8 mouse cellular contexts compared by ENCODE assay signal in the genomic region with DNA sequence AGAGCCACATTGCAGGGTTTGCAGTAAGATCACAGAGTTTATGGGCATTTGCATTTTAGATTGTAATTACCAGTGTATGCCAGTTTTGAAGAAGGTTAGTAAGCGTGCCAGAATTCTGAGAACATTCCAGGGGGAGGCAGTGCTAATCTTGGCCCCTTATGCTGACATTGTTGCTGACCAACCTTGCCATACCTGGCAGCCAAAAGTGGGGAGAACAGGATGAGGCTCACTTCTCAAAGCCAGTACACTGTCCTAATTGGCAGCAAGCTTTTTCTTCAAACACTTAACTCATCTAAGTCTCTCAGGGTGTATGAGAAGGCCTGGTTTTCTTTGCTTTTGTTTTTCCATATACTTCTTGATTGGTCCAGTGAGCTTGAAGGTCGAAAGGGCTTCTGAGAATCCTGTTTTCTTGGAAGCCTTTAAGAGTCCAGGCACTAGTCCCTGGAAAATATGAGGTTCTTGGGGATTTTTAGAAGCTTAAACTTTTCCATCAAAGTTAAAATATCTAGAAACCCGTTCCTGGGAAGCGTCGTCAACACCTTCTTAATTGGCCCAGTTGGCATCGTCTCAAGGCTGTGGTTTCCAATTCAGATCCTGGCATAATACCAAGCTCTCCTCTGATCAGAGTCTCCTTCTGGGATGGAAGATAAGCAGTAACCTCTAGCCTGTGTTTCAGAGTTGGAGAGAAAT.
A peak's percentile ranks its signal among the peaks of the same experiment; 100 is the strongest.
DNase-seq lines count a peak whose midpoint lies in the region; ATAC-seq lines count a peak whose summit lies in the region.

No protein-coding gene starts in this region.

- no peak overlapping the region for H3K4me3 ChIP-seq in kidney, embryonic 16.5 days (ENCODE audit: low read length)
- H3K4me3 ChIP-seq in embryonic facial prominence, embryonic 15.5 days (replicated peaks) = no peak overlapping the region
- no peak overlapping the region for H3K4me3 ChIP-seq in midbrain, embryonic 11.5 days (ENCODE audit: low read depth, low read length)

- no peaks in the 10 kb centered on the region for H3K36me3 ChIP-seq in kidney, embryonic 16.5 days (ENCODE audit: insufficient read depth, low read length)
- no peaks in the 10 kb centered on the region for H3K36me3 ChIP-seq in embryonic facial prominence, embryonic 15.5 days
- no peaks in the 10 kb centered on the region for H3K36me3 ChIP-seq in midbrain, embryonic 11.5 days (ENCODE audit: control insufficient read depth, insufficient read depth, low read length)

- H3K4me2 ChIP-seq in kidney, embryonic 16.5 days (replicated peaks; ENCODE audit: low read depth, low read length) = no peak overlapping the region
- no peak overlapping the region for H3K4me2 ChIP-seq in embryonic facial prominence, embryonic 15.5 days (replicated peaks)
- H3K4me2 ChIP-seq in midbrain, embryonic 11.5 days = no peak overlapping the region

- no peaks in the 10 kb centered on the region for H3K9me3 ChIP-seq in kidney, embryonic 16.5 days (ENCODE audit: low read length)
- H3K9me3 ChIP-seq in embryonic facial prominence, embryonic 15.5 days (replicated peaks) = no peaks in the 10 kb centered on the region
- H3K9me3 ChIP-seq in midbrain, embryonic 11.5 days (ENCODE audit: control insufficient read depth, low read length) = no peaks in the 10 kb centered on the region

- 66% methylated on average over 6 of the region's 6 CpGs for WGBS in kidney, embryonic 16.5 days
- 53% methylated on average over 6 of the region's 6 CpGs for WGBS in embryonic facial prominence, embryonic 15.5 days
- WGBS in midbrain, embryonic 11.5 days = 90% methylated on average over 6 of the region's 6 CpGs

- peaks cover 16% of the 10 kb centered on the region; the same call in 1 of the 2 replicates for H3K4me1 ChIP-seq in kidney, embryonic 16.5 days (ENCODE audit: insufficient read depth, low read length)
- H3K4me1 ChIP-seq in embryonic facial prominence, embryonic 15.5 days = peaks cover 3% of the 10 kb centered on the region; the same call in 1 of the 2 replicates
- no peaks in the 10 kb centered on the region for H3K4me1 ChIP-seq in midbrain, embryonic 11.5 days (ENCODE audit: control insufficient read depth, insufficient read depth, low read length)

- DNase-seq in kidney, adult 18-20 months = peak; percentile 57
- peak; percentile 49 for DNase-seq in lung, postnatal 36 days
- no peak for DNase-seq in embryo, embryonic 10.5 days (ENCODE audit: low spot score)
- no peak for DNase-seq in yolk sac, embryonic 10.5 days (ENCODE audit: low spot score)
- no peak for DNase-seq in midbrain, embryonic 11.5 days (ENCODE audit: low spot score, missing footprints)

- ATAC-seq in kidney, embryonic 16.5 days (ENCODE audit: low FRiP score, low TSS enrichment) = no peak; the same call in 1 of the 2 replicates
- 0 out of 2 replicates have a peak, but pooled peaks have one; percentile 34 for ATAC-seq in embryonic facial prominence, embryonic 15.5 days (ENCODE audit: insufficient number of reproducible peaks, low FRiP score, low TSS enrichment, low read depth)
- ATAC-seq in hematopoietic stem cell, adult 5-6 weeks (replicated peaks in 1 of 2; ENCODE audit: insufficient read depth in 1 of 2, low FRiP score in 2 of 2, low TSS enrichment in 1 of 2, low read depth in 1 of 2, poor library complexity in 2 of 2, severe bottlenecking in 2 of 2) = peak; percentile 70 to 84; a peak in 3 of 4 replicates
- no peak for ATAC-seq in midbrain, embryonic 11.5 days (ENCODE audit: low FRiP score)

- H3K27me3 ChIP-seq in kidney, embryonic 16.5 days (ENCODE audit: insufficient read depth, low read length) = no peaks in the 10 kb centered on the region
- H3K27me3 ChIP-seq in embryonic facial prominence, embryonic 15.5 days = no peaks in the 10 kb centered on the region
- H3K27me3 ChIP-seq in midbrain, embryonic 11.5 days (ENCODE audit: control insufficient read depth, insufficient read depth, low read length) = no peaks in the 10 kb centered on the region

- H3K9ac ChIP-seq in kidney, embryonic 16.5 days (replicated peaks; ENCODE audit: low read length) = no peak overlapping the region
- H3K9ac ChIP-seq in embryonic facial prominence, embryonic 15.5 days = no peak overlapping the region
- H3K9ac ChIP-seq in midbrain, embryonic 11.5 days (ENCODE audit: low read length) = no peak overlapping the region

- H3K27ac ChIP-seq in kidney, embryonic 16.5 days (ENCODE audit: low read length) = no peak overlapping the region
- H3K27ac ChIP-seq in embryonic facial prominence, embryonic 15.5 days (replicated peaks) = no peak overlapping the region
- H3K27ac ChIP-seq in midbrain, embryonic 11.5 days (ENCODE audit: low read depth, low read length) = no peak overlapping the region

Comparison
In these comparisons a context has a peak if more than half of its experiments do, and no peak if none do; other contexts are left out.
1. DNase-seq: peak in kidney, adult 18-20 months (single experiment) and lung, postnatal 36 days (single experiment); none in embryo, embryonic 10.5 days (single experiment), yolk sac, embryonic 10.5 days (single experiment) and midbrain, embryonic 11.5 days (single experiment).
2. ATAC-seq: peak in embryonic facial prominence, embryonic 15.5 days (single experiment) and hematopoietic stem cell, adult 5-6 weeks (2 of 2); none in kidney, embryonic 16.5 days (single experiment) and midbrain, embryonic 11.5 days (single experiment).